Mouse (Mus musculus) ES-E14 (cell line): ENCODE data around the gene Col23a1. TPM values are rescaled to one million over a fixed set of nuclear protein-coding genes. Genes with fewer than 3 reads are reported as not detected.

Source experiments
- DNase-seq: peaks from one replicate; pipeline ENCODE4 v3.0.0-alpha.2; 2013; ENCODE audit warnings: low read depth, low spot score
- H3K27ac ChIP-seq: 2 replicates; pipeline ENCODE4 v1.5.1; 2012; ENCODE audit warnings: low read depth, mild to moderate bottlenecking, low read length, moderate library complexity, mixed read lengths; ENCODE audit not compliant: poor library complexity, insufficient read depth, severe bottlenecking
- H3K36me3 ChIP-seq: 2 replicates; pipeline ENCODE4 v1.6.1; 2012; ENCODE audit warnings: mild to moderate bottlenecking, low read length, moderate library complexity, mixed read lengths; ENCODE audit not compliant: control insufficient read depth, poor library complexity, insufficient read depth, severe bottlenecking
- H3K4me1 ChIP-seq, 2 experiments: fragments of 150-350 bp in 1 of 2; sonication (generic) in 1 of 2; 2 replicates each; pipeline ENCODE4 v1.6.1; 2012; ENCODE audit warnings: low read length in 2 of 2, mild to moderate bottlenecking in 1 of 2, mixed read lengths in 1 of 2; ENCODE audit not compliant: control insufficient read depth in 2 of 2, insufficient read depth in 2 of 2, poor library complexity in 1 of 2
- H3K4me3 ChIP-seq, 2 experiments: fragments of 150-350 bp in 1 of 2; sonication (generic) in 1 of 2; 2 replicates each; pipeline ENCODE4 v1.5.1; 2012; ENCODE audit warnings: low read length in 2 of 2, low read depth in 1 of 2, mild to moderate bottlenecking in 1 of 2, mixed read lengths in 1 of 2; ENCODE audit not compliant: insufficient read depth in 1 of 2, poor library complexity in 1 of 2, severe bottlenecking in 1 of 2
- H3K9ac ChIP-seq: 2 replicates; pipeline ENCODE4 v1.6.1; 2012; ENCODE audit warnings: low read depth, mild to moderate bottlenecking, low read length, mixed read lengths; ENCODE audit not compliant: poor library complexity, insufficient read depth, severe bottlenecking
- H3K9me3 ChIP-seq: fragments of 150-350 bp; sonication (generic); 2 replicates; pipeline ENCODE4 v1.6.1; 2012; ENCODE audit warnings: low read depth, mild to moderate bottlenecking, low read length; ENCODE audit not compliant: control insufficient read depth, insufficient read depth
- CHD2 ChIP-seq: IDR thresholded peaks from 2 replicates; pipeline ENCODE4 v1.6.1; 2014; ENCODE audit warnings: mild to moderate bottlenecking, low read depth, low read length, inconsistent platforms
- HCFC1 ChIP-seq: IDR thresholded peaks from 2 replicates; pipeline ENCODE4 v1.6.1; 2012; ENCODE audit warnings: low read length, inconsistent platforms, borderline replicate concordance; ENCODE audit not compliant: insufficient read depth
- MAFK ChIP-seq: IDR thresholded peaks from 2 replicates; pipeline ENCODE4 v1.6.1; 2014; ENCODE audit warnings: mild to moderate bottlenecking, low read depth, low read length, inconsistent platforms; ENCODE audit not compliant: insufficient read depth
- ZC3H11A ChIP-seq: IDR thresholded peaks from 2 replicates; pipeline ENCODE4 v1.6.1; 2012; ENCODE audit warnings: low read depth, mild to moderate bottlenecking, inconsistent platforms, low read length, borderline replicate concordance
- ZNF384 ChIP-seq: IDR thresholded peaks from 2 replicates; pipeline ENCODE4 v1.6.1; 2012; ENCODE audit warnings: low read depth, low read length, inconsistent platforms
- in situ Hi-C, 2 experiments: fragments of 600-800 bp; cut with MboI; formaldehyde crosslinking; loops; one replicate each; pipeline ENCODE4 v1.15.1; 2025; ENCODE audit warnings: low sequenced_read_pairs in 2 of 2, inconsistent platforms in 1 of 2; ENCODE audit not compliant: unreplicated experiment in 2 of 2
- total RNA-seq: library from RNA; depleted of rRNA; stranded (reverse); fragments of 300-350 nt; gene quantifications from 2 replicates; pipeline ENCODE4 v1.2.3, GENCODE M21; 2012

Gene Col23a1
- total RNA-seq, 1 experiment = 0.40 TPM

GRCm38 (mm10) chr11:51431968-51432367 lies 142.2 kb downstream of the Col23a1 start:
- in situ Hi-C loops = no loop called here
- no peak for TF ChIP-seq CHD2
- no peak for TF ChIP-seq ZNF384
- no peak for TF ChIP-seq ZC3H11A
- TF ChIP-seq MAFK = no peak
- TF ChIP-seq HCFC1 = no peak
- Histone ChIP-seq H3K36me3 (no peaks in the 10 kb centered on the region), H3K4me3 (no peak overlapping the region), H3K4me1 (no peaks in the 10 kb centered on the region; a peak in 1 of 4 replicates), H3K9me3 (no peaks in the 10 kb centered on the region; the same call in 1 of the 2 replicates), H3K9ac (no peak overlapping the region), H3K27ac (no peak overlapping the region)
- no peak for DNase-seq

GRCm38 (mm10) chr11:51442006-51442405 lies 152.3 kb downstream of the Col23a1 start:
- H3K27ac ChIP-seq = no peak overlapping the region
- in situ Hi-C loops = no loop called here
- no peak for DNase-seq
- no peak overlapping the region for H3K4me3 ChIP-seq
- H3K9me3 ChIP-seq = no peaks in the 10 kb centered on the region
- TF ChIP-seq ZNF384 (no peak), MAFK (no peak), HCFC1 (no peak), CHD2 (no peak), ZC3H11A (no peak)
- H3K4me1 ChIP-seq = no peaks in the 10 kb centered on the region
- no peak overlapping the region for H3K9ac ChIP-seq
- H3K36me3 ChIP-seq = no peaks in the 10 kb centered on the region

- TF ChIP-seq MAFK = no peak
- TF ChIP-seq ZC3H11A = no peak
- TF ChIP-seq HCFC1 = no peak
- TF ChIP-seq CHD2 = no peak
- no peak for TF ChIP-seq ZNF384
- H3K27ac ChIP-seq = no peak overlapping the region
- H3K36me3 ChIP-seq = no peaks in the 10 kb centered on the region
- H3K9me3 ChIP-seq = no peaks in the 10 kb centered on the region
- H3K4me3 ChIP-seq = no peak overlapping the region
- H3K4me1 ChIP-seq = no peaks in the 10 kb centered on the region
- in situ Hi-C loops = no loop called here
- DNase-seq = no peak
- no peak overlapping the region for H3K9ac ChIP-seq
Measured at GRCm38 (mm10) chr11:51442599-51442998, 152.9 kb downstream of the Col23a1 start.

- TF ChIP-seq ZNF384 (no peak), HCFC1 (no peak), MAFK (no peak), ZC3H11A (no peak), CHD2 (no peak)
- Histone ChIP-seq H3K4me1 (no peaks in the 10 kb centered on the region), H3K9me3 (no peaks in the 10 kb centered on the region), H3K4me3 (no peak overlapping the region), H3K27ac (no peak overlapping the region), H3K36me3 (no peaks in the 10 kb centered on the region), H3K9ac (no peak overlapping the region)
- in situ Hi-C loops = no loop called here
- DNase-seq = no peak
Measured at GRCm38 (mm10) chr11:51443818-51444217, 154.1 kb downstream of the Col23a1 start.

- Histone ChIP-seq H3K9ac (no peak overlapping the region), H3K9me3 (no peaks in the 10 kb centered on the region), H3K4me1 (no peaks in the 10 kb centered on the region), H3K36me3 (no peaks in the 10 kb centered on the region), H3K27ac (no peak overlapping the region), H3K4me3 (no peak overlapping the region)
- no peak for TF ChIP-seq ZC3H11A
- TF ChIP-seq MAFK = no peak
- TF ChIP-seq HCFC1 = no peak
- no peak for TF ChIP-seq ZNF384
- TF ChIP-seq CHD2 = no peak
- in situ Hi-C loops = no loop called here
- no peak for DNase-seq
Measured at GRCm38 (mm10) chr11:51444649-51445048, 154.9 kb downstream of the Col23a1 start.
